Mouse (Mus musculus): ENCODE data around the gene Hoxa9.

Hoxa9 gene

GRCm38 (mm10) chr6:52260654-52261575 is 30.0 kb upstream of the Hoxa9 start, which contains the start of gene Hoxa13:
TSS of gene Hoxa13 (minus strand) at chr6:52260880.
- no peak for DNase-seq

GRCm38 (mm10) chr6:52259811-52260261 is 28.9 kb upstream of the Hoxa9 start:
- no peak for DNase-seq

GRCm38 (mm10) chr6:52259081-52259790 is 28.3 kb upstream of the Hoxa9 start:
- no peak for DNase-seq

GRCm38 (mm10) chr6:52256956-52257355 is 26.1 kb upstream of the Hoxa9 start:
- no peak for DNase-seq

- no peak for DNase-seq
Measured at GRCm38 (mm10) chr6:52253511-52254500, 22.9 kb upstream of the Hoxa9 start.

- no peak for DNase-seq
Measured at GRCm38 (mm10) chr6:52252775-52253376, 22.0 kb upstream of the Hoxa9 start.

- DNase-seq, result no peak
Measured at GRCm38 (mm10) chr6:52252016-52252774, 21.3 kb upstream of the Hoxa9 start.

- DNase-seq, result no peak
Measured at GRCm38 (mm10) chr6:52251177-52251879, 20.4 kb upstream of the Hoxa9 start.

- no peak for DNase-seq
Measured at GRCm38 (mm10) chr6:52249826-52250225, 18.9 kb upstream of the Hoxa9 start.

GRCm38 (mm10) chr6:52249415-52249738 is 18.5 kb upstream of the Hoxa9 start:
- no peak for DNase-seq

- DNase-seq, result no peak
Measured at GRCm38 (mm10) chr6:52248638-52249414, 17.9 kb upstream of the Hoxa9 start.

GRCm38 (mm10) chr6:52247766-52248637 is 17.1 kb upstream of the Hoxa9 start:
- no peak for DNase-seq

GRCm38 (mm10) chr6:52246916-52247315 is 16.0 kb upstream of the Hoxa9 start:
- DNase-seq, result no peak

GRCm38 (mm10) chr6:52246403-52246803 is 15.5 kb upstream of the Hoxa9 start:
- no peak for DNase-seq

GRCm38 (mm10) chr6:52245757-52246142 is 14.9 kb upstream of the Hoxa9 start, which contains the start of gene Hoxa11:
TSS of gene Hoxa11 (minus strand) at chr6:52245810.
- DNase-seq, result no peak

- no peak for DNase-seq
Measured at GRCm38 (mm10) chr6:52245040-52245756, 14.3 kb upstream of the Hoxa9 start.

GRCm38 (mm10) chr6:52244471-52245039 is 13.7 kb upstream of the Hoxa9 start:
- no peak for DNase-seq

- peak; percentile 4 for DNase-seq
Measured at GRCm38 (mm10) chr6:52243681-52244121, 12.8 kb upstream of the Hoxa9 start.

Measured in right cerebral cortex, postnatal 25 days (tissue).